Comparison of ENCODE assay signal across 10 mouse cellular contexts in genomic region chr13:41865071-41865470, GRCm38 (mm10). TPM values are rescaled to one million over a fixed set of nuclear protein-coding genes. Genes with fewer than 3 reads are reported as not detected.
DNase-seq lines count a peak whose midpoint lies in the region; ATAC-seq and TF ChIP-seq lines count a peak whose summit lies in the region.
"Had no signal": no experiment of that assay in that cellular context is flagged by ENCODE, and none has a peak within 500 bp of the region (broad histone marks: within the 10 kb centered on the region; RNA-seq: fewer than 3 reads in every experiment).

No protein-coding gene starts in this region.

- H3K27ac ChIP-seq in lung, embryonic 14.5 days (ENCODE audit: low read depth), result peak overlapping the region; percentile 15; the same call in 1 of the 2 replicates
- H3K27ac ChIP-seq in heart, embryonic 13.5 days (replicated peaks), result peak overlapping the region; percentile 42; the same call in 1 of the 2 replicates
- peak overlapping the region; percentile 48; the same call in 1 of the 2 replicates for H3K27ac ChIP-seq in kidney, postnatal 0 days
- no peak overlapping the region for H3K27ac ChIP-seq in forebrain, embryonic 14.5 days (ENCODE audit: low read depth, low read length)
- H3K27ac ChIP-seq: forebrain, embryonic 15.5 days had no signal

- no peaks in the 10 kb centered on the region for H3K9me3 ChIP-seq in lung, embryonic 14.5 days (ENCODE audit: low read depth, low read length)
- H3K9me3 ChIP-seq in heart, embryonic 13.5 days, result no peaks in the 10 kb centered on the region
- H3K9me3 ChIP-seq in kidney, postnatal 0 days (replicated peaks; ENCODE audit: low read length), result no peaks in the 10 kb centered on the region
- no peaks in the 10 kb centered on the region for H3K9me3 ChIP-seq in forebrain, embryonic 14.5 days (replicated peaks; ENCODE audit: control insufficient read depth, low read length)
- H3K9me3 ChIP-seq: forebrain, embryonic 15.5 days; G1E had no signal

- TF ChIP-seq CTCF in lung, embryonic 14.5 days (IDR thresholded peaks at IDR 0.05; ENCODE audit: low read depth), result no peak
- no peak for TF ChIP-seq CTCF in lung, adult 2 months (IDR thresholded peaks at IDR 0.05; ENCODE audit: insufficient read depth, low read length)
- no peak for TF ChIP-seq CTCF in kidney, postnatal 0 days (IDR thresholded peaks at IDR 0.05; ENCODE audit: low read depth)

- 45% methylated on average over 5 of the region's 5 CpGs for WGBS in lung, embryonic 14.5 days
- 55% methylated on average over 5 of the region's 5 CpGs for WGBS in lung, adult 2 months
- 43% methylated on average over 5 of the region's 5 CpGs for WGBS in heart, embryonic 13.5 days
- WGBS in kidney, postnatal 0 days, result 26% methylated on average over 5 of the region's 5 CpGs
- WGBS in forebrain, embryonic 14.5 days, result 84% methylated on average over 5 of the region's 5 CpGs

- TF ChIP-seq POLR2A in lung, adult 2 months (IDR thresholded peaks at IDR 0.05; ENCODE audit: borderline replicate concordance, extremely low read depth, low read depth, low read length), result no peak

- no peaks in the 10 kb centered on the region for H3K36me3 ChIP-seq in lung, embryonic 14.5 days (ENCODE audit: insufficient read depth)
- no peaks in the 10 kb centered on the region for H3K36me3 ChIP-seq in heart, embryonic 13.5 days
- H3K36me3 ChIP-seq in kidney, postnatal 0 days (ENCODE audit: insufficient read depth, low read length), result no peaks in the 10 kb centered on the region
- H3K36me3 ChIP-seq in forebrain, embryonic 14.5 days (ENCODE audit: control insufficient read depth, insufficient read depth, low read length), result no peaks in the 10 kb centered on the region
- H3K36me3 ChIP-seq: forebrain, embryonic 15.5 days; G1E had no signal

- no peak overlapping the region for H3K4me3 ChIP-seq in lung, embryonic 14.5 days (ENCODE audit: low read depth, low read length)
- no peak overlapping the region for H3K4me3 ChIP-seq in lung, adult 2 months (replicated peaks; ENCODE audit: extremely low read depth, low read depth, low read length)
- H3K4me3 ChIP-seq in heart, embryonic 13.5 days, result no peak overlapping the region
- no peak overlapping the region for H3K4me3 ChIP-seq in kidney, postnatal 0 days (replicated peaks; ENCODE audit: low read depth, low read length)
- H3K4me3 ChIP-seq in forebrain, embryonic 14.5 days (ENCODE audit: low read depth, low read length), result no peak overlapping the region
- H3K4me3 ChIP-seq: forebrain, embryonic 15.5 days had no signal

- H3K27me3 ChIP-seq in lung, embryonic 14.5 days (ENCODE audit: insufficient read depth, low read length), result no peaks in the 10 kb centered on the region
- H3K27me3 ChIP-seq in heart, embryonic 13.5 days (replicated peaks), result no peaks in the 10 kb centered on the region
- H3K27me3 ChIP-seq in kidney, postnatal 0 days (ENCODE audit: insufficient read depth, low read length), result no peaks in the 10 kb centered on the region
- no peaks in the 10 kb centered on the region for H3K27me3 ChIP-seq in forebrain, embryonic 14.5 days (replicated peaks; ENCODE audit: control insufficient read depth, insufficient read depth, low read length)
- H3K27me3 ChIP-seq: forebrain, embryonic 15.5 days had no signal

- no peak overlapping the region for H3K9ac ChIP-seq in lung, embryonic 14.5 days
- no peak overlapping the region for H3K9ac ChIP-seq in heart, embryonic 13.5 days
- H3K9ac ChIP-seq in kidney, postnatal 0 days (ENCODE audit: low read depth, low read length), result no peak overlapping the region
- H3K9ac ChIP-seq in forebrain, embryonic 14.5 days (ENCODE audit: low read length), result no peak overlapping the region
- H3K9ac ChIP-seq: forebrain, embryonic 15.5 days had no signal

- DNase-seq in lung, embryonic 14.5 days, result peak; percentile 40
- DNase-seq in lung, adult 2 months, result no peak
- DNase-seq in kidney, postnatal 0 days (ENCODE audit: low spot score), result peak; percentile 83
- DNase-seq in ovary, postnatal 36 days (ENCODE audit: low spot score), result peak; percentile 26
- no peak for DNase-seq in forebrain, embryonic 14.5 days (ENCODE audit: low spot score)
- DNase-seq in cerebellum, adult 9-10 months, result no peak

- ATAC-seq in lung, embryonic 14.5 days (ENCODE audit: insufficient read depth), result no peak
- no peak for ATAC-seq in heart, embryonic 13.5 days (ENCODE audit: extremely low read depth, insufficient number of reproducible peaks, low FRiP score, low TSS enrichment)
- ATAC-seq in kidney, postnatal 0 days (replicated peaks; ENCODE audit: low FRiP score, low read depth), result no peak
- ATAC-seq in forebrain, embryonic 14.5 days, result no peak
- ATAC-seq: forebrain, embryonic 15.5 days had no signal

- no peaks in the 10 kb centered on the region for H3K4me1 ChIP-seq in lung, embryonic 14.5 days (ENCODE audit: insufficient read depth)
- peaks cover 5% of the 10 kb centered on the region; the same call in 1 of the 2 replicates for H3K4me1 ChIP-seq in lung, adult 2 months (ENCODE audit: control insufficient read depth, insufficient read depth, low read length)
- peaks cover 26% of the 10 kb centered on the region for H3K4me1 ChIP-seq in heart, embryonic 13.5 days
- peaks cover 8% of the 10 kb centered on the region; the same call in 1 of the 2 replicates for H3K4me1 ChIP-seq in kidney, postnatal 0 days (replicated peaks; ENCODE audit: insufficient read depth, low read length)
- no peaks in the 10 kb centered on the region for H3K4me1 ChIP-seq in forebrain, embryonic 14.5 days (ENCODE audit: control insufficient read depth, insufficient read depth, low read length)
- H3K4me1 ChIP-seq: forebrain, embryonic 15.5 days had no signal

- H3K4me2 ChIP-seq in lung, embryonic 14.5 days, result no peak overlapping the region
- no peak overlapping the region for H3K4me2 ChIP-seq in heart, embryonic 13.5 days
- no peak overlapping the region for H3K4me2 ChIP-seq in kidney, postnatal 0 days (ENCODE audit: low read length)
- H3K4me2 ChIP-seq in forebrain, embryonic 14.5 days (ENCODE audit: low read length), result no peak overlapping the region
- H3K4me2 ChIP-seq: forebrain, embryonic 15.5 days; midbrain, embryonic 11.5 days had no signal

RNA-seq across cellular contexts. Expression of gene Adtrp, which starts 17.6 kb away (rescaled TPM):
- not detected in 2 replicates for polyA plus RNA-seq in lung, embryonic 14.5 days (2014; fragmentation: Nextera tagmentation; extraction: Ambion mirVana)
- polyA plus RNA-seq in lung, adult 2 months (2012; rRNA removed), result 1.6 and 4.3 TPM in 2 replicates
- 0.33 TPM in 1 of 2 replicates, not detected in the other for polyA plus RNA-seq in heart, embryonic 13.5 days (2015; fragmentation: Nextera tagmentation; extraction: Ambion mirVana)
- polyA plus RNA-seq in kidney, postnatal 0 days (2015; fragmentation: Nextera tagmentation; extraction: Ambion mirVana), result 3.2 and 4.3 TPM in 2 replicates
- polyA plus RNA-seq in forebrain, embryonic 14.5 days (2014; fragmentation: Nextera tagmentation; extraction: Ambion mirVana), result not detected in 2 replicates
- polyA plus RNA-seq: forebrain, embryonic 15.5 days; G1E; midbrain, embryonic 11.5 days had no signal

Comparison
In these comparisons a context has a peak if more than half of its experiments do, and no peak if none do; other contexts are left out.
1. DNase-seq: peak in lung, embryonic 14.5 days (single experiment), kidney, postnatal 0 days (single experiment) and ovary, postnatal 36 days (single experiment); none in lung, adult 2 months (single experiment), forebrain, embryonic 14.5 days (single experiment) and cerebellum, adult 9-10 months (single experiment).